Comparison of ENCODE assay signal across 8 mouse cellular contexts in the genomic region with DNA sequence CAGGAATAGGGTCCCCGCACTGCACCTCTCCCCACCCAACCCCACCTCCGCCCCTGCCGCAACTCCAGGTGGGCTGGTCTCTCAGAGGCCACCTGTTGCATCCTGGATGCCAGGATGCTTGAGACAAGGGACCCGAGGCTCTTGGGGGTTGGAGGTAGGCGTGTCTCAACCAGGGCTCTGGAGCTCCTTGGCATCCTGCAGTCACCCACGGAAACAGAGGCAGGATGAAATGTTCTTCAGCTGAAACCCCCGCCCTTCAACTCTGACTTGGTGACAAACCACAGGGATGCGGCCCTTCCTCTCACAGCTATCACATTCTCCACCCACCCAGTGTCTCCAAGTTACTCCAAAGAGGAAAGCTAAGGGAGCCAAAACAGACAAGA. TPM values are rescaled to one million over a fixed set of nuclear protein-coding genes. Genes with fewer than 3 reads are reported as not detected.
DNase-seq lines count a peak whose midpoint lies in the region; ATAC-seq and TF ChIP-seq lines count a peak whose summit lies in the region.

No protein-coding gene starts in this region.

- DNase-seq in lung, postnatal 4 days, result no peak
- DNase-seq in limb, embryonic 10.5 days (ENCODE audit: low spot score), result peak; percentile 49
- no peak for DNase-seq in gastrocnemius, postnatal 25 days
- no peak for DNase-seq in spleen, postnatal 4 days (ENCODE audit: low spot score in 2 of 2)

- 11% methylated on average over 8 of the region's 8 CpGs for WGBS in lung, embryonic 16.5 days
- 8% methylated on average over 8 of the region's 8 CpGs for WGBS in forebrain, embryonic 12.5 days
- WGBS in limb, embryonic 10.5 days, result 7% methylated on average over 8 of the region's 8 CpGs
- 17% methylated on average over 8 of the region's 8 CpGs for WGBS in olfactory bulb, adult 2 months

- peak overlapping the region; percentile 85 for H3K9ac ChIP-seq in lung, embryonic 16.5 days (ENCODE audit: low read length)
- H3K9ac ChIP-seq in forebrain, embryonic 12.5 days, result peak overlapping the region; percentile 74

- peak overlapping the region; percentile 75 for H3K4me3 ChIP-seq in lung, embryonic 16.5 days (ENCODE audit: low read length)
- H3K4me3 ChIP-seq in forebrain, embryonic 12.5 days (replicated peaks), result peak overlapping the region; percentile 65
- peak overlapping the region; percentile 92 for H3K4me3 ChIP-seq in limb, embryonic 10.5 days
- peak overlapping the region; percentile 49 for H3K4me3 ChIP-seq in olfactory bulb, adult 2 months (ENCODE audit: insufficient read depth, low read depth, low read length)

- no peak for TF ChIP-seq CTCF in olfactory bulb, adult 2 months (IDR thresholded peaks at IDR 0.05; ENCODE audit: insufficient read depth, low read depth, low read length)

- H3K36me3 ChIP-seq in lung, embryonic 16.5 days (ENCODE audit: control insufficient read depth, insufficient read depth, low read length), result no peaks in the 10 kb centered on the region
- no peaks in the 10 kb centered on the region for H3K36me3 ChIP-seq in forebrain, embryonic 12.5 days (replicated peaks)
- no peaks in the 10 kb centered on the region for H3K36me3 ChIP-seq in limb, embryonic 10.5 days

- H3K9me3 ChIP-seq in lung, embryonic 16.5 days (ENCODE audit: control insufficient read depth, low read length), result no peaks in the 10 kb centered on the region
- H3K9me3 ChIP-seq in forebrain, embryonic 12.5 days, result no peaks in the 10 kb centered on the region
- H3K9me3 ChIP-seq in limb, embryonic 10.5 days (replicated peaks), result no peaks in the 10 kb centered on the region

- no peak for TF ChIP-seq POLR2A in olfactory bulb, adult 2 months (IDR thresholded peaks at IDR 0.05; ENCODE audit: insufficient read depth, low read depth, low read length)

- peaks cover 9% of the 10 kb centered on the region; the same call in 1 of the 2 replicates for H3K27me3 ChIP-seq in lung, embryonic 16.5 days (ENCODE audit: control insufficient read depth, insufficient read depth, low read depth, low read length)
- H3K27me3 ChIP-seq in forebrain, embryonic 12.5 days, result peaks cover 40% of the 10 kb centered on the region
- peaks cover 58% of the 10 kb centered on the region for H3K27me3 ChIP-seq in limb, embryonic 10.5 days (ENCODE audit: low read depth, poor library complexity, severe bottlenecking)

- H3K4me2 ChIP-seq in lung, embryonic 16.5 days (ENCODE audit: low read depth, low read length), result peak overlapping the region; percentile 97
- peak overlapping the region; percentile 98 for H3K4me2 ChIP-seq in forebrain, embryonic 12.5 days

- ATAC-seq in lung, embryonic 16.5 days (ENCODE audit: low read depth), result no peak
- ATAC-seq in forebrain, embryonic 12.5 days (ENCODE audit: low FRiP score), result peak; percentile 41; the same call in 1 of the 2 replicates
- ATAC-seq in megakaryocyte progenitor cell, adult 5-6 weeks (replicated peaks; ENCODE audit: poor library complexity), result no peak

- peaks cover 18% of the 10 kb centered on the region for H3K4me1 ChIP-seq in lung, embryonic 16.5 days (replicated peaks; ENCODE audit: control insufficient read depth, insufficient read depth, low read length)
- peaks cover 13% of the 10 kb centered on the region for H3K4me1 ChIP-seq in forebrain, embryonic 12.5 days
- H3K4me1 ChIP-seq in limb, embryonic 10.5 days, result peaks cover 27% of the 10 kb centered on the region
- peaks cover 10% of the 10 kb centered on the region; the same call in 1 of the 2 replicates for H3K4me1 ChIP-seq in olfactory bulb, adult 2 months (ENCODE audit: control insufficient read depth, insufficient read depth, low read length)

- no peak overlapping the region for H3K27ac ChIP-seq in lung, embryonic 16.5 days (ENCODE audit: low read length)
- H3K27ac ChIP-seq in forebrain, embryonic 12.5 days, result no peak overlapping the region
- peak overlapping the region; percentile 90 for H3K27ac ChIP-seq in limb, embryonic 10.5 days
- no peak overlapping the region for H3K27ac ChIP-seq in olfactory bulb, adult 2 months (ENCODE audit: insufficient read depth, low read depth, low read length)

RNA-seq across cellular contexts. Expression of gene Fgf2, which starts 1.0 kb away (rescaled TPM):
- 2.8 and 3.1 TPM in 2 replicates for polyA plus RNA-seq in lung, embryonic 16.5 days (2015; fragmentation: Nextera tagmentation; extraction: Ambion mirVana)
- polyA plus RNA-seq in forebrain, embryonic 12.5 days (2016; fragmentation: Nextera tagmentation; extraction: Ambion mirVana), result 0.65 and 0.66 TPM in 2 replicates
- polyA plus RNA-seq in limb, embryonic 10.5 days (2016; fragmentation: Nextera tagmentation; extraction: Ambion mirVana), result 0.64 and 0.98 TPM in 2 replicates
- polyA plus RNA-seq in olfactory bulb, adult 2 months (2012; ENCODE audit: insufficient read depth, insufficient read length, low replicate concordance, missing spikeins), result not detected in 2 replicates
- total RNA-seq in gastrocnemius, postnatal 25 days (2021), result 1 to 10 TPM; 7.4 to 8.9 TPM
- not detected in 2 replicates for total RNA-seq in megakaryocyte progenitor cell, adult 5-6 weeks (2015)
- 0.10 and 0.21 TPM in 2 replicates for total RNA-seq in megakaryocyte progenitor cell, adult 5-6 weeks (2017)

RNA-seq across cellular contexts. Expression of gene Cetn4, which starts 36.6 kb away (rescaled TPM):
- polyA plus RNA-seq in lung, embryonic 16.5 days (2015; fragmentation: Nextera tagmentation; extraction: Ambion mirVana), result 9.2 and 10.0 TPM in 2 replicates
- 2.1 and 2.9 TPM in 2 replicates for polyA plus RNA-seq in forebrain, embryonic 12.5 days (2016; fragmentation: Nextera tagmentation; extraction: Ambion mirVana)
- polyA plus RNA-seq in limb, embryonic 10.5 days (2016; fragmentation: Nextera tagmentation; extraction: Ambion mirVana), result 1.6 and 3.2 TPM in 2 replicates
- polyA plus RNA-seq in olfactory bulb, adult 2 months (2012; ENCODE audit: insufficient read depth, insufficient read length, low replicate concordance, missing spikeins), result not detected in 2 replicates
- total RNA-seq in gastrocnemius, postnatal 25 days (2021), result under 1 TPM; 0.35 to 0.43 TPM
- total RNA-seq in megakaryocyte progenitor cell, adult 5-6 weeks (2015), result 3.8 and 5.2 TPM in 2 replicates
- total RNA-seq in megakaryocyte progenitor cell, adult 5-6 weeks (2017), result 0.62 and 4.2 TPM in 2 replicates

RNA-seq across cellular contexts. Expression of gene Bbs12, which starts 36.8 kb away (rescaled TPM):
- 6.9 and 7.2 TPM in 2 replicates for polyA plus RNA-seq in lung, embryonic 16.5 days (2015; fragmentation: Nextera tagmentation; extraction: Ambion mirVana)
- 7.1 and 8.0 TPM in 2 replicates for polyA plus RNA-seq in forebrain, embryonic 12.5 days (2016; fragmentation: Nextera tagmentation; extraction: Ambion mirVana)
- 9.4 and 9.6 TPM in 2 replicates for polyA plus RNA-seq in limb, embryonic 10.5 days (2016; fragmentation: Nextera tagmentation; extraction: Ambion mirVana)
- not detected in 2 replicates for polyA plus RNA-seq in olfactory bulb, adult 2 months (2012; ENCODE audit: insufficient read depth, insufficient read length, low replicate concordance, missing spikeins)
- total RNA-seq in gastrocnemius, postnatal 25 days (2021), result under 1 TPM; 0.43 to 0.51 TPM
- 3.4 and 6.0 TPM in 2 replicates for total RNA-seq in megakaryocyte progenitor cell, adult 5-6 weeks (2015)
- 6.6 TPM in 2 replicates for total RNA-seq in megakaryocyte progenitor cell, adult 5-6 weeks (2017)
